ENCODE assay signal across 12 mouse cellular contexts in the genomic region with DNA sequence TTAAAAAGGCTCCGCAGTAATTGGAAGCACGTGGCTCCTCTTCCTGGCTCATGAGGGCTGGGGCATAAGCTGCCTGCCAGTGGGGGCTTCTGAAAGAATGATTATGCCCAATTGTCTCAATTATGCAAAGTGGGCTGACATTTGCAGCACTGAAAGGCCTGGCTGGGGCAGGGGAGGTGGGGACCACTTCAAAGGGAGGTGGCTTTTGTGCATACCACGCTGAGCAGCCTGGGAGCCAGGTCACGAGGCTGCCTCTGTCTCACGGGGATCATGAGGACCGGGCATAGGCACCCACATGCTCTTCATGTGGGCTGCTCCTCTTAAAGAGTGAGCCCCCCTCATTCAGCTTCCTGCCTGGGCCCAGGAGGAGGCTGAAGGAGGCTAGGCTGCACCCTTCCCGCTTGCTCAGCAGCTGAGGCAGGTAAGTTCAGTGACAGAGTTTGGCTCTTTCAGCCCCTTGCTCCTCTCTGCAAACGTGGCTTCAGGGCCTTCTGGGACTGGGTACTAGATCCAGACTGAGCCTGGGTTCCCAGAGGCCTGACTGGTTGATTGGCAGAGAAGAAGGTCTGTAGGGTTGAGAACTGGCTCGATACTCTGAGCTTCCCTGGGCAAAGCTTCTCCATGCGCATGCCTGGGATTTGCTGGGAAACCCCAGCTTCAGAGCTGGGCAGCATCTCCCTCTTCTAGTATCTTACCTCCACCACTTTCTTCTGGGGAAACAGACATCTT. TPM values are rescaled to one million over a fixed set of nuclear protein-coding genes. Genes with fewer than 3 reads are reported as not detected.
DNase-seq lines count a peak whose midpoint lies in the region; ATAC-seq lines count a peak whose summit lies in the region.
"Had no signal": no experiment of that assay in that cellular context is flagged by ENCODE, and none has a peak within 500 bp of the region (broad histone marks: within the 10 kb centered on the region; RNA-seq: fewer than 3 reads in every experiment).

No protein-coding gene starts in this region.

- 0 out of 2 replicates have a peak, but pooled peaks cover 4% of the 10 kb centered on the region for H3K4me1 ChIP-seq in forebrain, embryonic 14.5 days (ENCODE audit: control insufficient read depth, insufficient read depth, low read length)
- peaks cover 7% of the 10 kb centered on the region for H3K4me1 ChIP-seq in midbrain, embryonic 15.5 days
- H3K4me1 ChIP-seq: intestine, embryonic 15.5 days had no signal

- H3K9me3 ChIP-seq in forebrain, embryonic 14.5 days (replicated peaks; ENCODE audit: control insufficient read depth, low read length), result no peaks in the 10 kb centered on the region
- no peaks in the 10 kb centered on the region for H3K9me3 ChIP-seq in midbrain, embryonic 15.5 days
- H3K9me3 ChIP-seq: intestine, embryonic 15.5 days had no signal

- DNase-seq in spleen, postnatal 36 days (ENCODE audit: low spot score in 2 of 2), result peak; percentile 14 to 15
- DNase-seq in spleen, postnatal 10 days (ENCODE audit: low spot score in 2 of 2), result no peak
- DNase-seq in forebrain, embryonic 14.5 days (ENCODE audit: low spot score), result peak; percentile 30
- no peak for DNase-seq in liver
- no peak for DNase-seq in ovary, postnatal 10 days (ENCODE audit: low spot score)
- no peak for DNase-seq in right cerebral cortex, postnatal 36 days (ENCODE audit: low spot score in 2 of 2)
- DNase-seq in left cerebral cortex, adult 8-10 months (ENCODE audit: low spot score in 2 of 2), result no peak
- DNase-seq: heart, adult 18-20 months; layer of hippocampus, postnatal 36 days; lung, adult 2 months had no signal

- H3K9ac ChIP-seq in forebrain, embryonic 14.5 days (ENCODE audit: low read length), result no peak overlapping the region
- H3K9ac ChIP-seq in midbrain, embryonic 15.5 days, result no peak overlapping the region
- H3K9ac ChIP-seq: intestine, embryonic 15.5 days had no signal

- no peaks in the 10 kb centered on the region for H3K36me3 ChIP-seq in forebrain, embryonic 14.5 days (ENCODE audit: control insufficient read depth, insufficient read depth, low read length)
- no peaks in the 10 kb centered on the region for H3K36me3 ChIP-seq in midbrain, embryonic 15.5 days (replicated peaks)
- H3K36me3 ChIP-seq: intestine, embryonic 15.5 days had no signal

- H3K4me2 ChIP-seq in forebrain, embryonic 14.5 days (ENCODE audit: low read length), result no peak overlapping the region
- no peak overlapping the region for H3K4me2 ChIP-seq in midbrain, embryonic 15.5 days
- H3K4me2 ChIP-seq: intestine, embryonic 15.5 days had no signal

- H3K27me3 ChIP-seq in forebrain, embryonic 14.5 days (replicated peaks; ENCODE audit: control insufficient read depth, insufficient read depth, low read length), result no peaks in the 10 kb centered on the region
- H3K27me3 ChIP-seq in midbrain, embryonic 15.5 days (replicated peaks), result no peaks in the 10 kb centered on the region
- H3K27me3 ChIP-seq: intestine, embryonic 15.5 days had no signal

- 28% methylated on average over 10 of the region's 10 CpGs for WGBS in forebrain, embryonic 14.5 days
- 30% methylated on average over 10 of the region's 10 CpGs for WGBS in midbrain, embryonic 15.5 days

- H3K27ac ChIP-seq in forebrain, embryonic 14.5 days (ENCODE audit: low read depth, low read length), result no peak overlapping the region
- H3K27ac ChIP-seq in midbrain, embryonic 15.5 days, result no peak overlapping the region
- H3K27ac ChIP-seq: intestine, embryonic 15.5 days had no signal

- peak; percentile 69 for ATAC-seq in forebrain, embryonic 14.5 days
- ATAC-seq in midbrain, embryonic 15.5 days (replicated peaks), result peak; percentile 71
- ATAC-seq: intestine, embryonic 15.5 days had no signal

- H3K4me3 ChIP-seq in forebrain, embryonic 14.5 days (ENCODE audit: low read depth, low read length), result no peak overlapping the region
- no peak overlapping the region for H3K4me3 ChIP-seq in midbrain, embryonic 15.5 days
- H3K4me3 ChIP-seq: intestine, embryonic 15.5 days had no signal

RNA-seq across cellular contexts. Expression of a gene that starts 31.7 kb away (rescaled TPM):
- 0.11 and 0.49 TPM in 2 replicates for polyA plus RNA-seq in forebrain, embryonic 14.5 days (2014; fragmentation: Nextera tagmentation; extraction: Ambion mirVana)
- polyA plus RNA-seq in midbrain, embryonic 15.5 days (2015; fragmentation: Nextera tagmentation; extraction: Ambion mirVana), result 0.19 and 0.26 TPM in 2 replicates
- 1 to 10 TPM in 2 of 4 experiments, under 1 TPM in 2; 0.23 to 4.2 (median 0.97) TPM for total RNA-seq in left cerebral cortex, adult 8-10 months (2022)
- total RNA-seq: layer of hippocampus, postnatal 36 days had no signal
- polyA plus RNA-seq: intestine, embryonic 15.5 days had no signal

Comparison
In these comparisons a context has a peak if more than half of its experiments do, and no peak if none do; other contexts are left out.
1. DNase-seq: peak in spleen, postnatal 36 days (2 of 2) and forebrain, embryonic 14.5 days (single experiment); none in spleen, postnatal 10 days (0 of 2), liver (single experiment), ovary, postnatal 10 days (single experiment), right cerebral cortex, postnatal 36 days (0 of 2) and left cerebral cortex, adult 8-10 months (0 of 2).